Mouse (Mus musculus) kidney, postnatal 4 days (tissue): ENCODE results near the gene Vwa3b.

Experiments used
- DNase-seq, 2 experiments: peaks; one replicate each; pipeline ENCODE4 v3.0.0; 2021; ENCODE audit warnings: mixed read lengths in 2 of 2

Vwa3b gene

GRCm38 (mm10) chr1:37065658-37066412 lies 39.4 kb downstream of the Vwa3b start:
- DNase-seq: no peak

- no peak for DNase-seq
Measured at GRCm38 (mm10) chr1:37075759-37076158, 49.4 kb downstream of the Vwa3b start.

DNA sequence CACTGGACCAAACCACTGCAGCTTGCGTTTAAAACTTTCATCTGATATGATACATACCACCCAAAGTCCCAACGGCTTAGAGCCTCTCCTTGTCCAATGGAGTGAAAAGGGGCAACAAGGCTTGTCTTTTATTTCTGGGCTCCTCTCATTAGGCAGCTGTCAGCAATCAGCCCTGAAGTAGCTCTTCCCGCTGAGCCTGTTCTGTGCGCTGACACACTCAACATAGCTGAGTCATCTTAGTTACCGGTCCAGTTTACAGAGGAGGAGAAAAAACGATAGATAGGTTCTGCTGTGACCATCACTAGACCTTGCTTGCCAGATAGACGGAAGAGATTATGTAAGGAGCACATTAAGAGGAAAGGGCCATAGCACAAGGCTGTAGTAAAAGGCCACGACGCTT lies 50.9 kb downstream of the Vwa3b start:
- DNase-seq: no peak

GRCm38 (mm10) chr1:37077955-37078549 lies 51.7 kb downstream of the Vwa3b start:
- DNase-seq: peak; percentile 13 to 43

DNA sequence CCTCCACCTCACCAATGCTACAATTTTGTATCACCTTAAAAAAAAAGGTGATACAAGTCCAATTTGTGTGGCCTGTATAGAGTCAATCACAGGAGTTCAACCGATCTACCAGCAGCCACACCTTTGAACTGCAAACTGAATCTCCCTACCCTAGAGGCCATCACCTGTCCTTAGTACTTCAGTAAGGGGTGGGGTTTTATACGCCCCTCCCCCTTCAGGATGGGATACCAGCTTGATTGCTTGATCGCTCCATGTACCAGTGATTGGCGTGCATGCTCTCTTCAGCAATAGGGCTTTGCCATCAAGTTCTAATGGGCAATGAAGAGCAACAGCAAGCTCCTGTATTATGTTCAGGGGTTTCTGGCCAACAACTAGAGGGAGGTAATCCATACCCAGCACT lies 54.0 kb downstream of the Vwa3b start:
- no peak for DNase-seq

DNA sequence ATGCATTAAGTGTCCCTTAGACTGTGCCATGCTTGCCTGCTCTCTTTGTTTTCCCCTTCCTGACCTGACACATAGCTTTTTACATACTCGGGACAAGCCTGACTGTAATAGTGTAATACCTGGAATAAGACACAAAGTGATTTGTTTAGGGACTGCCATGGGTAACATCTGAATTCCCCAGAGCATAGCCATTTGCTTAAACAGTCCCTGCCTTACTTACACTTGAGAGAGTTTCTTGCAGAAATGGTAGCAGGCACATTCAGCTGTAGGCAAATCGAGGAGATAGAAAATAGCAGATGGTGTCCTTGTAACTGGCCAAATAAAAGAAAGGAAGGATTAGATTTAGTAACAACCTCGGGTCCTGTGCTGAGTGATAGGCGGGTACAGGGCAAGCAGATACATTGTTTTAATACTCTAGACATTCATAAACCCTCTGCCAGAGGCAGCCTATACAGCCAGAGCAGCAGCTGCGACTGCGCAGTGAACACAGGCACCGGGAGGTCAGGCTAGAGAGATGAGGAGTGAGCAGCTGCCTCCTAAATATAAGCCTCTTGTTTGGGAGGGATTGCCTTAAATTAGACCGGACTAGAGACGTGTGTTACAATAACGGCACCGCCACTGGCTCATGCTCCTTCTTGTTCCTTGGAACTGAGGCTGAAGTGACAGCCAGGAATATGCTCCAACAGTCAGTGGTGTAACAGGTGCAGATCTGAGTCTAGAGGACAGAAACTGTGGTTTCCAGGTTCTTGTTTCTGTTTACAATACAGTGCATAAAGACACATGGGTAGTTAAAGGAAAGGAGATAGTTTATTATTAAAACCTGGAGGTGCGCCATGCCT lies 55.2 kb downstream of the Vwa3b start:
- DNase-seq: no peak

- DNase-seq: no peak
Measured at GRCm38 (mm10) chr1:37082215-37082464, 55.7 kb downstream of the Vwa3b start.

GRCm38 (mm10) chr1:37084075-37084474 lies 57.7 kb downstream of the Vwa3b start:
- DNase-seq: no peak

- no peak for DNase-seq
Measured at GRCm38 (mm10) chr1:37085171-37085570, 58.8 kb downstream of the Vwa3b start.

GRCm38 (mm10) chr1:37089191-37089590 lies 62.8 kb downstream of the Vwa3b start:
- DNase-seq: no peak

DNA sequence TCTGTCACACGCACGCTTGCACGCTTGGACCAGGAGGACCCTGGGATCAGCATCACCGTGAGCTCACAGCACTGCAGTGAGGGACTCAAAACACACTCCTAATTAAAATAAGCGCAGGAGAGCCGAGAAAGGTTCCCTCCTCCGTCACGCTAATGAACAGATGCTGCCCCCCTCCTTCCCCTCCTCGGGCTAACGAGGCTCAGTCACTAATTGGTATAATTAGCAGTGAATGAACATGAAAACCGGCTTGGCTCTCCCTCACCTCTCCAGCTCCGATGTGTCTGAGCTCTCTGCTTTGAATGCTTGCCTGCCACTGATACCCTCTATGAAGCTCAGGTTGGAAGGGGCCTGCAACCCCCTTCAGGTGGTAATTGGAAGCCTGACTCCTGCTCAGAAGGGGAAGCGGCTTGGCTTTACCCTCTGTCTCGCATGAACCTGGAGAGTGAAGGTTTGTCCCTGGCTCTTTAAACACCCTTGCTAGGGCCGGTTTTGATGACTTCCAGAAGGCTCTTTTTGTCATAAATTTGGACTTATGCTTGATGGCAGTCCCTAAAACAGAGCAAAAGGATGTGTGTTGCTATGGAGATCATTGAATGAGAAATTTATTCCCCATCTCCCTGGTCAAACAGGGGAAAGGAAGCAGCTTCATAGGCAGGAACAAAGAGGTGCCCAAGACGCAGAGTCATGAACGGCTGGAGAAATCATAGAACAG lies 71.1 kb downstream of the Vwa3b start:
- DNase-seq: no peak

- DNase-seq: no peak
Measured at GRCm38 (mm10) chr1:37098094-37098555, 71.7 kb downstream of the Vwa3b start.

GRCm38 (mm10) chr1:37100361-37100760 lies 74.0 kb downstream of the Vwa3b start:
- no peak for DNase-seq

DNA sequence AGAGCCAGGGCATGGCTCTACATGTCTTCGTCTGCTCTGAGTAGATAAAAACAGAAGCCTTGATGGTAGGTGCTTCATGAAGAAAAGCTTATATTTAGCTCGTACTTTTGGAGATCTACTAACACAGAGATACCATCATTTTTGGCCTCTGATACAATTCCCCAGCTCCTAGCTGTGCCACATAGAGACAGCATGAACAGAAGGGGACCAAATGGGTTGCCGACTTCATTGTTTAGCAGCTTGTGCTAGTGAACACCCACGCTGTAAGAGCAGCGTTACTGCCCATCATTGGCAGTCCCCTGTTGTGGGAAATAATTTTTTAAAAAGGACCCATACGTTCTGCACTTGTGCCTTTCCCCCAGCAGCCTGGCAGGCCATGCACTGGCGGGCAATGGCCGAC lies 74.6 kb downstream of the Vwa3b start:
- DNase-seq: no peak

DNA sequence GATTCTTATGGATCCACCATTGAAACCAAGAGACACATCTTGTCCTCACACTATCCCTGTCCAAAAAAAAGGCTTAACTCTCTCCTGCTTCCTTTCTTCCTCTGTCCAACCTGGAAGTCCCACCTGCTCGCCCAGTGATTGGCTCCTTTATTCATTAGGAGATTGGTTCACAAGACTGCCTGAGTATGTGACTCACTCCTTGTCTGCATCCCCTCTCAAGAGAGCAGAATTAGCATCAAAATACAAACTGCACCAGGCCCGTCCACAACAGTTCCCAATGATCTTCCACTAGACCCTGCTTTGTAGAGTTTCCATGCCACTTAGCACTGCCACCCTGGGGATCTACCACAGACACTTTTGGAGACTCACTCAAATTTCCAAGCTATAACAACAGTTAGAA lies 75.3 kb downstream of the Vwa3b start:
- no peak for DNase-seq

GRCm38 (mm10) chr1:37105194-37105593 lies 78.8 kb downstream of the Vwa3b start:
- no peak for DNase-seq

- DNase-seq: no peak
Measured at GRCm38 (mm10) chr1:37113781-37114180, 87.4 kb downstream of the Vwa3b start.

GRCm38 (mm10) chr1:37115847-37116246 lies 89.5 kb downstream of the Vwa3b start:
- no peak for DNase-seq

GRCm38 (mm10) chr1:37116574-37116973 lies 90.2 kb downstream of the Vwa3b start:
- no peak for DNase-seq

GRCm38 (mm10) chr1:37117964-37118363 lies 91.6 kb downstream of the Vwa3b start:
- no peak for DNase-seq

DNA sequence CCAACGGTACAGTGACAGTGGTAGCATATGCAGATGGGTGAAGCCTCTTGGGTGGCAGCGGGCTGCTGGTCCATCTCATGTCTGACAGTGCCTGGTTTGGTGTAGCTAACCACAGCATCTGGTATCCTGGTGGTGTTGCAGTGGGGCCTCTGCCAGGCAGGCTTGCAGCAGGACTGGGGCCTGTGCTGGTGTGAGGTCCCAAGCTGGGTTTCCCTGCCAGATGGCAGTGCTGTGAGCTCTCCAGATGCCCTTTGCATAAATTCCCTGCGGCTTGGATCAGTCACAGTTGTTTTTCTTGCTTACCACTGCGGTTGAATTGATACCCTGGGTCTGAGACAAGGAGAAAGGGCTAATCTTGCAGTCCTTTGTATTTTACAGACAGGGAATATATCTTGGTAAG lies 95.9 kb downstream of the Vwa3b start:
- DNase-seq: peak; percentile 5 to 26

DNA sequence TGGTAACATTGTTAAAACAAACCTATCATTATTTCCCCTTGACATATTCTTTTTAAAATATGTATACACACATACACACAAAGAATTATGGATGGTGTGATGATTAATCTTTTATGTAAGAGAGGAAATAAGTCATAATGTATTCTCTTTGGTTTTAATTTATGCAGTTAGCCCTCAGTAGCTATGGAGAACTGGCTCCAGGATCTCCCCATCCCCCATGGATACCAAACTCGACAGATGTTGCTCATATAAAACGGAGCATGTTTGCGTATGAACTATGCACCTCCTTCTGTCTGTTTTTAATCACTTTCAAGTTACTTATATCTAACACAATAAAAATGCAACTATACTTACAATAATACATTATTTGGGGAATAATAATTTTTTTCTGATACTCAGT lies 96.4 kb downstream of the Vwa3b start:
- DNase-seq: peak; percentile 8 to 20

- no peak for DNase-seq
Measured at GRCm38 (mm10) chr1:37124696-37125349, 98.4 kb downstream of the Vwa3b start.
